Mouse (Mus musculus): ENCODE measurements at regions not wholly inside any gene's neighbourhood (a gene's known extent, or its start where the extent isn't known, plus 50 kb on each side); places are given as distances from the start of the nearest gene placed in this dataset.
A peak's percentile ranks its signal among the peaks of the same experiment; 100 is the strongest.

DNA sequence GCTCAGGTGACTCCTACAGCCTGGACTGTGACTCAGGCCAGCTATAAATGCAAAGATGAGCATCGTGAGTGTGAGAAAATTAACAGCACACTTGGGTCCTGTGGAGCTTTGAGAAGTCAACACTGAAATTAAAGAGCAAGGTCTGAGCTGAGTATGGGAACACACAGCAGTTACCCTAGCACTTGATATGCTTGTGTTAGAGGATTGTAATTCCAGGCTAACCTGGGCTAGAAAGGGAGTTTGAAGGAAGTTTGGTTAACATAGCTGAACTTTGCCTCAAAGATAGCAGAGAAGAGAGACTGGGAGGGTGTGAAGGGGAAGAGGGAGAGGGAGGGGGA, 694.4 kb downstream of the Inhba start:
- no peak for DNase-seq (ENCODE audit: extremely low spot score in 1 of 2, low spot score in 2 of 2)
- intact Hi-C loops (cut with DNase I) = no loop called here

DNA sequence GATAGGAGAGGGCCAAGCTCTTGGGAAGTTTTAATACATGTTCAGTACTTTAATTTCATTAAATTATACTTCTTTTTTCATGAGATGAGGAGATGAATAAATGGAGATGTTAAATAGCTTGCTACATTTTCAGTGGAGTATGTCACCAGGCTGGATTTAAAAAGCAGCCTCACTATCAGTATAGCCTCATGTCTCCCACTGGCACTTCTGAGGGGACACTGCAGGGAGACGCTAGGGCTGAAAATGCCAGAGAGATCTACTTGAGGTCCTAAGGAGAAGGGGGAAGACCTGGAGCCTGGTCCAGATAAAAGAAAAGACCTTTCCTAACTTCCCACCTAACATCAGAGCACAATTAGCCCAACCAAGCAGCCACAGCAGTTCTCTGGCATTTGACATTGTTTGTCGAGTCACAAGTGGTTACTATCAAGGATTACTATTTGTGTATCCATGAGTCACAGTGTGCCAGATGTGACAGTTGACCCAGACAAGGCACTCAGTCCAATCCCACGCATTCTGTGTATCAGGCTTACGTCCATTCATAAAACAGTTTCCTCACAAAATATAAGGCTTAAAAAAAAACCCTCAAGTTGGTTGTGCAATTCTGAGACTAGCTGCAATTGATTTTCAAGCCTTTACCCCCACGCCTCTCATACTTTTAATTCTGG, 703.8 kb downstream of the Inhba start:
- intact Hi-C loops (cut with DNase I) = no loop called here

DNA sequence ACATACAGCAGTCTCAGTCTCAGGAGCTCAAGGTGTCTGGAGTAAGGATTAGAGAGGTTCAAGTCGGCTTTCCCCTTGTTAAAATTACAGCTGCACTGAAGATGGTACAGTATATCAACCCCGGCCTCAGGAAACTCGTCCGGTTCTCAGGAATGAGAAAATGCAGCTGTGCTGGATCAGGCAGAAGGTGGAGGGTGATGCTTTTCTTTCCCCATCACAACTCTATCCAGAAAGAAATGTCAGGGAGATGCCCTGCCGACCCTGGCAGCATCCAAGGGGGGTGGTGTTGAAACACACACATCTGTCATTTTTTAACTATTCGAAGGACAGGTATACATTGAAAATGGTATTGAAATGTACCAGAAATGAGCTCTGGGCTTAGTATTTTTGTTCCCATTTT, 704.7 kb downstream of the Inhba start:
- DNase-seq (ENCODE audit: extremely low spot score in 1 of 2, low spot score in 2 of 2) = no peak
- intact Hi-C loops (cut with DNase I) = no loop called here

More for the DNA sequence above, 703.8 kb downstream of the Inhba start:
- no peak for DNase-seq (ENCODE audit: extremely low spot score in 1 of 2, low spot score in 2 of 2)

DNA sequence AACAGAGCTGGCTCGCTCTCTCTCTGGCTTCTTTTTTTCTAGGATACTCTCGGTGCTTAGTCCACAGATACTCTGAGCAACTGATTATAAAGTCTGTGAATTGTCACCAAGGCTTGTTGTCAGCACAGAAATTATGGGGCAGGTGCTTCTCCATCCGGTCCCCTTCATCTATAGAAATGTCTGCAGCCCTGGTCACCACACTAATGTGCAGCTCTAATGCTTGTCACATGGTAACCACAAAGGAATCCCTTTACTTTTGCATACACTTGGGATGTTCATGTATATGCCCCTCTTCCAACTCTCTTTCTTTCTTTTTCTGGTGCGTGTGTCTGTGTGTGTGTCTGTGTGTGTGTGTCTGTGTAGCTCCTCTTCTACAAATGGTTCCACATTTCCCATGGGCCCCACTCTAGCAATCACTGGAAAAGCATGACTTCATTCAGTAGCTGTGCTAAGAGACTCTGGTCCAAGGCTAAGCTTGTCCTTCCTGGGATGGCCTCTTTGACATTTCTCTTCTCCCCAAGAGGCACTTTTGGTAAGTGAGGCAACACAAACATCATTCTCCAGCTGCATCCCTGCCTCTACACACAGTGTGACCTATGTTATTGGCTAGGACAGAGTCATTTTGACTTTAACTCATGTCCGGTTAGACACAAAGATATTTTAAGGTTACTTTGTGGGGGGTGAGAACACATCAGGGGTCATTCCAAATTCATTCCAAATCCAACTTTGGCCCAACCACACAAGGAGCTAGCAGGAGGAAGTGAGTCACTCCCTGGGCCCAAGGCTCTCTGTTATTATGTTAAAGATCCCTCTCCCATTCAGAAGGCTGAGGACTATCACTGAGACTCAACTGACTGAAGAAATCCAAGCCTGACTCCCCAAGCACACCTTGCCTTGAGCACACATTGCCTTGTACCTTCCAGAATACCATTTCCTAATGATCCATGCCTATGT, 705.4 kb downstream of the Inhba start:
- intact Hi-C loops (cut with DNase I) = no loop called here
- no peak for DNase-seq (ENCODE audit: extremely low spot score in 1 of 2, low spot score in 2 of 2)

DNA sequence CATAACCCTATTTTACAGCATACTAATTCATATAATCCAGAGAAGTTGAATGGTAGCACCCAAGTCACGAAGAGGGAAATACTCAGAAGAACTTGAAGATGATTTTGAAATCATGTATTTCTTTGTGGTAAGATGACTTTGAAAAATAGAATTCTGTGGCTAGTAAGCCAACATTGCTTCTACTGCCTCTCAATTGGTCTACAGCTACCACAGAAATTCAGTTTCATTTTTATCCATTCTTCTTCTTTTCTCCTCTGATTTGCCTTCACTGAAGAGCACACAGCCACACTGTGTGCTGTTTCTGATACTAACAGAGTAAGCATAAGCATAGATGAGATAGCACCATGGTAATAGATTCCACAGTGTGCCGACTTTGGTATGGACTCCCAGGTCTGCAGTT, 708.4 kb downstream of the Inhba start:
- DNase-seq (ENCODE audit: extremely low spot score in 1 of 2, low spot score in 2 of 2) = no peak
- intact Hi-C loops (cut with DNase I) = no loop called here

DNA sequence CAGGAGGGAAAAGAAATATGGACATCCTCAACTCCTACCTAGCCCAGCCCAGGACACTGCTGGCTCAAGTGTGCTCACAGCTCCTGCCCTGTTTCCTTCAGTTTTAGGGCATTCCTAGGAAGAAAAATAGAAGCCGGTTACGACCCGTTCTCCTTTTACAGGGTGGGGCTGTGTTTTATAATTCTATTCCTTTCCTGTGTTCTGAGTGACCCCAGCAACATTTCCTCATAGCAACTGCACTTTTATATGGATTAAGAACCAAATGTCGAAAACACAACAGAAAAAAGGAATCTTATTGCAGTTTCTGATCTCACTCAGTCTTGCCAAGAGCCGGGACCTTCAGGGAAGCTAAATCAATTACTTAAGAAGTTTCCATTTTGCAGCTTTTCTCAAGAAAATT, 713.7 kb downstream of the Inhba start:
- no peak for DNase-seq (ENCODE audit: extremely low spot score in 1 of 2, low spot score in 2 of 2)
- intact Hi-C loops (cut with DNase I) = no loop called here

DNA sequence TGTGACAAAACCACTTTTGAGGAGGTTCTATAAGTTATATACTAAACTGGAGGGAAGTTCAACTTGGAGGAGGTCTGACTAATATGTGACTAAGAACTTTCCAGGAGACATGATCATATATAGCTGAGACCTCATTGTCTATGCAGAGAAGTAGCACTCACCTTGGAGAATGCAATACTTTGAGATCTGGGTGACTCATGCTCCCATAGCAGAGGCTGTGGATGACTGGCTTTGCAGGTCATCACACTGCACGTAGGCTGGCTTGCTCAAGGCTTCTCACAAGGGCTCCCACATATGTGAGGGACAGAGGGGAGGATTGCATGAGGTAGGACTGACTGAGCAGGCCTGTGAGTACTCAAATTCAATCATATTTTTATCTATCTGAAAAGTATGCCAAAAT, 726.7 kb downstream of the Inhba start:
- no peak for DNase-seq (ENCODE audit: extremely low spot score in 1 of 2, low spot score in 2 of 2)
- intact Hi-C loops (cut with DNase I) = no loop called here

DNA sequence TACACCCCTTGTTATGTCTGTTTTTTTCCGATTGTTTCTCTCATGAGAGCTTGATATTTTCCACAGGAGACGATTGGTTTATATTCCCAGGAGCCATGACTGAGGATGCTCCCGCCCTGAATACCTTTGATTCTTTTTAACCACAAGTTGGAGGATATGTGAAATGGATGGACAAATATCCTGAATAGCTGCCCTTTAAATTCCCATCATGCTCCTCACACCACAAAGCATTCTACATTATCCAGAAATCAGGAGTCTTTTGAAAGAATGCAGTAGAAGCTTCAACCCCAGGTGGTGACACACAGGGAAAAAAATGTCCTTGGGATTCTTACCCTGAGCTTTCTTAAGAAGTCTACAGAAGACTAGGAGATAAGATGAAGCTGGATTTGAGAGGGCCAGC, 727.9 kb downstream of the Inhba start:
- intact Hi-C loops (cut with DNase I) = no loop called here
- DNase-seq (ENCODE audit: extremely low spot score in 1 of 2, low spot score in 2 of 2) = no peak

DNA sequence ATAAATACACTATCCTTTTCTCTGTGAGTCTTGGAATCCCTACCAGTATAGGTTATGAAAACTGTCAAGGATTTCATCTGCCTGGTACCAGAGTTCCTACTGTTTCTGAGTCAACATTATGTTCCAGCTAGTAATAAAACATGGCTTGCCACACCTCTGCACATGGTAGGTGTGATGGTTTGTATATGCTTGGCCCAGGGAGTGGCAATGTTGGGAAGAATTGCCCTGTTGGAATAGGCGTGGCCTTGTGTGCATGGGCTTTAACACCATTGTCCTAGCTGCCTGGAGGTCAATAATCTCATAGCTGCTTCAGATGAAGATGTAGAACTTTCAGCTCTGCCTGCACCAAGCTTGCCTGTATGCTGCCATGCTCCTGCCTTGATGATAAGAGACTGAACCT, 732.6 kb downstream of the Inhba start:
- DNase-seq (ENCODE audit: extremely low spot score in 1 of 2, low spot score in 2 of 2) = no peak
- intact Hi-C loops (cut with DNase I) = no loop called here

DNA sequence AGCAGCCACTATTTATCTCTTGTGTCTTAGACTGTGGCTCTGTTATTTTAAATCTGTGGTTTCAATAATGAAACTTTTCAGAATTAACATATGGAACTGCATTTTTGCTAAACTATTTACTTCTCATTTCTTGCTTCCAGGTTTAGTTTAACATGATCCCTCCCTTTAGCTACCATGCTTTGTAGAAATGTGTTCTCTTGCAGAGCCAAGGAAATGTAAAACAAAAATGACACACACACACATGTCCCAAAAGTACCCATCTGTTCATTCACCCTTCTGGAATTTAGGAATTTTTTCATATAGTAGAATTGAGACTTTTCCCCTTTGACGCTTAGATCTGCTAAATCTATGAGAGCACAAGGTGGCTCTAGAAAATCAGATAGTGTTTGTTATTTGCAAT, 734.0 kb downstream of the Inhba start:
- no peak for DNase-seq (ENCODE audit: extremely low spot score in 1 of 2, low spot score in 2 of 2)
- intact Hi-C loops (cut with DNase I) = no loop called here

DNA sequence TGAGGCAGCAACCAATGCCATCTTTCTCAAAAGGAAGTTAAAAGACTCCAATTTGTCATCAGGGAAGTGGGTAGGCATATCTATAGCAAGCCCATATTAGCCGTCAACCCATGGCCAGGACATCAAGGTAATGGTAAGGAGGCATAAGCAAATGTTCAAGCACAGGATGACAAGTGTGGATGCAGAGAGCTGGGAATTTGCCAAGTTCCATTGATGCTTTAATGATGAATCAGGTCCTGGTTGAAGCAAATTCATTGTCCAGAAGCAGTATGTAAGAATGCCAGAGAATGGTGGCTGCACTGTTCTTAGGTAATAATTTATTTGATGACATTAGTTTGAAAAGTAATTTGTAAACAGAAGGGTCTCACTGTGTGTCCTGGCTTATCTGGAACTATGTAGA, 734.8 kb downstream of the Inhba start:
- no peak for DNase-seq (ENCODE audit: extremely low spot score in 1 of 2, low spot score in 2 of 2)
- intact Hi-C loops (cut with DNase I) = no loop called here

DNA sequence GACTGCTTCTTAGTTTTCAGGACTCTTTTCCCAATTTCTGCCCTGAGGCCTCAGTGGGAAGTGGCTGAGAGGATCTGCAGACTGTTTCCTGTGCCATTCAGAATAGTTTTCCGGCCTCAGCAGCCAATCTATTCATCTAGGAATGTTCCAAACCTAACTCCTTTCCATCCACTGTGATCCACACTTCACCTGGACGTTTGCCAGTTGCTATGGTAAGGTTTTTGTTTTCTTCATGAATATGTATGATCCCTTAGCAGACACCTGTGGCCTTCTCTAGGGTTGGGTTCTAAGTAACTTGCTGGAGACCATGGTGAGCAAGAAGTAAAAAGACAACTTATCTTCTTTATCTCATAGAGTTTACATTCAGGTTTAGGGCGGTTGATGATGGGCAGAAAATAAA, 744.6 kb downstream of the Inhba start:
- intact Hi-C loops (cut with DNase I) = loop anchor here (5.0 kb wide), 1 partner anchor 749 kb away; no protein-coding TSS in a partner anchor

DNA sequence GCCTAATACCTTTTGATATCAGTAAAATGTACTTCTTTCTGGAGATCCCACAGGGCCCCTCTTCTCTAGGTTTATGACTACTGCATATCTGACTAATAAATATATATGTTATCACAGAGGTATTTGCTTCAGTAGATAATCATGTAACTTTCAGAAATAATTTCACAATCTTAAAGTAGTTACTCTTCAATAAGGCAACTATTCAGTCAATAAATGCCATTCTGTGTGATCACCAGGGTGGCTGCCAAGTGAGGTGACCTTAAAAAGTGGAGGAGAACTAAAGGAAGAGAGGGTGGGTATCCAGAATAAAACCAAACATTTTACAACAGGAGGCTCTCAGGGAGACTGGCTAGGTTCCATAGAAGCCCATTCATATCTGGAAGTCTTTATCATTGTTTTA, 748.4 kb downstream of the Inhba start:
- intact Hi-C loops (cut with DNase I) = loop anchor here (10.0 kb wide), 1 partner anchor 675 kb away; no protein-coding TSS in a partner anchor
- no peak for DNase-seq (ENCODE audit: extremely low spot score in 1 of 2, low spot score in 2 of 2)

More for the DNA sequence above, 744.6 kb downstream of the Inhba start:
- DNase-seq (ENCODE audit: extremely low spot score in 1 of 2, low spot score in 2 of 2) = no peak

DNA sequence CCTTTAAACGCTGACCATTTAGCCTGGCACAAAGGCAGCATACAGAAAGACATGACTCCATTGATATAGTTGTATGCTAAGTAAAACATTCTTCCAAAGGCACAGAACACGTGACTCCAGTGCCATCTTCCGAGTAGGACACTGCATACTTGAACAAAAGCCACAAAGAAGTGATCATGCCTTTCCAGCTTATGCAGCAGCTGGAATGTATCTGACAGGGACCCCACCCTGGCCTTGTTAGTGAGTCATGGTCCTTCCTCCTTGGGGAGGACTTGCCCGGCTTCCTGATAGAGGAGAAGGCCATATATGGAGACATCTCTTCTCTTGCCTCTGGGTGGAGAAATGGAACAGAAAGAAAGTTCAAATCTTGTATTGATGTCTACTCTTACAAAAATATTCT, 749.8 kb downstream of the Inhba start:
- intact Hi-C loops (cut with DNase I) = loop anchor here (10.0 kb wide), 1 partner anchor 673 kb away; no protein-coding TSS in a partner anchor
- DNase-seq (ENCODE audit: extremely low spot score in 1 of 2, low spot score in 2 of 2) = no peak

DNA sequence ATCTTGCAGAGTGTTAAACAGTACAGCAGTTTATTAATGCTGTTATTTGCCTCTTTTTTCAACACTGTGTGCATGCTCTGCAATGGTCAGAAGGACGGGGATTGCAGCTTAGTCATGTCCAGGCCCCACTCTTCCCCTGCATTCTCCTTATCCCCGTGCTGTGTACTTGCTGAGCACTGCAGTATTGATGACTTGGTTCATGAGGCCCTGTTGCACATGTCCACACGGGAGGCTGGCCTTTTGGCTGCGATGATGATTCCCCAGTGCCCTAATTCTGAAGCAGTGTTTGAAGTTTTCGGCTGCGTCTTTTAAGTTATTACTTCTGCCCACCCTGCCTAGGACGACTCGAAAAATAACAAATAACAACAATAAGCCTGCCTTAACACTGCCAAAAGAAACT, 750.7 kb downstream of the Inhba start:
- intact Hi-C loops (cut with DNase I) = loop anchor here (10.0 kb wide), 1 partner anchor 672 kb away; no protein-coding TSS in a partner anchor
- DNase-seq (ENCODE audit: extremely low spot score in 1 of 2, low spot score in 2 of 2) = no peak

DNA sequence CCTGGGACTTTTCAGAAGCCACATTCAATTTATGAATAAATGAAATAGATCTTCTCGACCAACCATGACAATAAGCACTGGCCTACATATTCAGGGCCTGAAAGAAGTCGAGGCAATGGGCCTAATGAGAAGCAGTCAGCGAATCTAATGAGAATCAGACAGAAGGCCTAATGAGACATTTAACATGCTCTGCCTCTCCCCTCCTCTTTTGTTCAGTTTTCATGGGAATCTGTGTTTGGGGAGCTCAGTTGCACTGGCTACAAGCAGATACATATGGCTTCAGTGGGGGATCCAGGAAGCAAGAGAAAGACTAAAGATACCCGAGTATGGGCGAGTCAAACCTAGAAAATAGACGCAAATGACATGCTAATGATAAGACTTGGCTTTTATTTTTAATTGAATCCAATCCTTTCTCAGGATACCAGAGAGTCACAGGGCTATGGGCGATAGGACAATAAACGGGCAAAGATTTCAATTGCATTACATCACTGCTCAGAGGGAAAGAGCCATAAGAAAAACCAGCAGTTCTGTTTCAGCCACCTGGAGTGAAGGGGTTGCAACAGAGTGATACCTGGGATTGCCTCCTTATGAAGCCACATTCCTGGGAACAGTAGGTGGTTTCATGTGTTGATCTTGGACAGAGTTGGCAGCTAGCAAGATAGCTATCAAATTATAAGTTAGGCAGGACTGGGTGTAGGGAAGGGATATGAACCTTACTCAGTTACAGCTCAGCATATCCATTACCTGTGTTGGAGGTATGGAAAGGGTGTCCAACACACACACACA, 751.3 kb downstream of the Inhba start:
- intact Hi-C loops (cut with DNase I) = loop anchor here (10.0 kb wide), 1 partner anchor 672 kb away; no protein-coding TSS in a partner anchor
- DNase-seq (ENCODE audit: extremely low spot score in 1 of 2, low spot score in 2 of 2) = no peak

DNA sequence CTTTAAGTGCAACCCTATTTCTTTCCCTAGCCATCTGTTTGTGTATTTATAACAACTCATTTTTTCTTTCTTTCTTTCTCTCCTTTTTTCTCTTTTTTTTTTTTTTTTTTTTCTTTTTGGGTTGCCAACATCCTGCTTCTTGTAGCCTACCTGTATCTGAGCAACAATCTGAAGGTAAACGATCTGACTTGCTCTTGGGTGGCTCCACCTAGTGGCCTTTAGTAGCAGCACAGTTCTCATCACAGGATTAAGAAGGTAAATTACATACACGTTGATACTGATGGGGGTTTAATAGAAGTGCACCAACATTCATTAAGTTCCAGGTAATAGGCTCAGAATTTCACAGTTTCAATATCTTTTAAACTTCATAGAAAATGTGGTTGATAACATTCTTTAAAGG, 752.1 kb downstream of the Inhba start:
- peak in 1 of 2 experiments; percentile 21 for DNase-seq (ENCODE audit: extremely low spot score in 1 of 2, low spot score in 2 of 2)
- intact Hi-C loops (cut with DNase I) = loop anchor here (10.0 kb wide), 1 partner anchor 671 kb away; no protein-coding TSS in a partner anchor

DNA sequence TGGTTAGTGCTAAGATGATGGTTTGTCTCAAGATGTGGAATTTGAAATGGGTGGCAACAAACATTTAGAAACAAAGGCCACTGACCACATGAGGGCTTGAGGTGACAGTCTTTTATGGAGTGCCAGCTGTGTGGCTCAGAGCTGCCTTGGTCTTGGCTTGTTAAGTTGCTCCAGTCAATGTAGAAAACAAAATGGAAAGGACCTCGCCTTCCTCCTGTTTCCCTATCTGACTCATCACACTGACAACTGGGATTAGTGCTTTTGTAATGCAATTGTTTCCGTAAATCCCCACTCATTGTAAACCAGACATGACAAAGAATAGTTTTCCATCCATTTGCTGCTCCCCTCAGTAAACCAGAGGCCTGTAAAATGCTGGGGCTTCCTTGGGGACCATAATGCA, 757.8 kb downstream of the Inhba start:
- DNase-seq (ENCODE audit: extremely low spot score in 1 of 2, low spot score in 2 of 2) = no peak
- intact Hi-C loops (cut with DNase I) = loop anchor here (10.0 kb wide), 1 partner anchor 665 kb away; no protein-coding TSS in a partner anchor

DNA sequence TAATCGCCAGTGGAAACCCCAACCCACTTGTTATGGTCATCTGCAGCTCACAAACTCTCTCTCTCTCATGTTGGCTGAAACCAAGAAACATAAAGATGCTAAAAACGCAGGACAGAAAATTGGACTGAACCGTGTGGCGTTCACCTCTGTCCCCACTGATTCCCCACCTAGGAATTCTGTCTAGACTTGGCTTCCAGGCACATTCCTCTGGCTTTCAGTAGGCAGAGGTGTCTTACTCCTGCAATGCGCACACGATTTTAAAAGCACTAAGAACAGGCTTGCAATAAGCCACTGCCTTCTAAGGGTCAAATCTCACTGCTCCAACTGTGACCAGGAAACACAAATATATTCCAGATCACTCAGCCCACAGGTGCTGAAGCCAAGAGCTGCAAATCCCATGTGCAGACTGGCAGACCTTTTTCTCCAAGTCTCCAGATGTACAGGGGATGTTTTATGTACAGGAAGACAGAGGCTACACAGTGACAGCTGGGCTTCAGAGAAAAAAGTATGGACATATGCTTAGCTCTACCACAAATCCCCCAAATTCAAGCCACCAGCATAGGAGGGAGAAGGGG, 758.3 kb downstream of the Inhba start:
- intact Hi-C loops (cut with DNase I) = loop anchor here (10.0 kb wide), 1 partner anchor 665 kb away; no protein-coding TSS in a partner anchor

More for the DNA sequence above, 758.3 kb downstream of the Inhba start:
- DNase-seq (ENCODE audit: extremely low spot score in 1 of 2, low spot score in 2 of 2) = no peak

Measured in left cerebral cortex, postnatal 10 days (tissue).